Mouse (Mus musculus): ENCODE data around the gene Capsl. TPM values are rescaled to one million over a fixed set of nuclear protein-coding genes. Genes with fewer than 3 reads are reported as not detected.

The Capsl gene
- total RNA-seq (2021) = not detected
- long read RNA-seq, experiment 1 = 0 reads
- long read RNA-seq, experiment 2 = 0 reads

GRCm38 (mm10) chr15:9435534-9436180 is at the start of gene Capsl:
Gene Capsl, plus strand, starts transcription at chr15:9436028.
- DNase-seq = peak; percentile 39 to 45

DNA sequence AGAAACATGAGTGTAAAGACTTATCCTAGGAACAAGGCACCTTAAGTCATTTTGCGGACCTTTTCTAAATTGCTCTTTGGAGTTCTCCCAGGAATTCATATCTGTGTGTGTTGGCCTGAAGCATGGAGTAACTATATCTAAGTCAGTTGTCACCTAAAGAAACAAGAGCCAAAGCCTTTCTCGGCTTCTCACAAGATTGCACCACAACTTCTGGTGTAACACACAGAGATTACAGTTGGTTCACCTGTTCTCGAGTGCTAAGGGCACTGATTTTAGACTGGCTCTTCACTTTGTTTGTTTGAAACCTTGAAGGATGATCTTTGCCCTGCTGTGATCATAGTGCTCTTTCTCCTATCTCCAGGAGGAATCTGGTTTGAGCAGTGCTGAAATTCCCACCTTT is 26.4 kb upstream of the Capsl start:
- DNase-seq = no peak

DNA sequence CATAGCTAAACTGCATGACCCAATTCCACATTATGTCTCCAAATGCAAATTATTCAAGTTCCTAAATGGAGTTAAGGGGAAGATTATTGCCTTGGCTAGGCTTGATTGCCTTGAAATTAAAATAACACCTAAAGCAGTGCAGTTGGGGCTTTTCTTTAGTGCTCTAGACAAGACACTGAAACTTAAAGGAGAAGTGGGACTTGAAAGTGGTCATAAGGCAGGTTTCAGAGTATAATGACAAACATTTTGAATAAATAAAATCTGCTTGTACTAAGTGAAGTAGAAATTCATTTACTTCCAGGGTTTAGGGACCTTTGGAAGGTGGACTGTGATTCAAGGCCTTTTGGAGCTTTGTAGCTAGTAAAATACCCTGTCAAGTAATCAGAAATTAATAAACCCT is 14.7 kb upstream of the Capsl start:
- DNase-seq = no peak

DNA sequence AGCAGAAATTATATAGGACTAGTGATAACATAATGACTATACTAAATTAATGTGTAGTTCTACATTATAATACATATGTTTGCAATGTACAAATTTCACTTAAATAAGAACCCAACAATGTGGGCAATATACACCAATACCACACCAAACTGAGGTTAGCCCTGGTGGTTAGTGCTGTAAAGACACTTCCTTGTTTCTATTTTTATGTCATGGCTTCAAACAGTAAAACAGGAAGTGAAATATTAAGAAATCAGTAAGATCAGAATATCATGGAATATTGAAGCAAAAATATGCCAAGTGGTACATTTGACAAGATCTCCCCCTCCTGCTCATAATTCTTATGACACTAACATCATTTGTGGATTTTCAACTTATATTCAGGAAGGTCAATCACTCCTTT is 8.0 kb upstream of the Capsl start:
- no peak for DNase-seq

DNA sequence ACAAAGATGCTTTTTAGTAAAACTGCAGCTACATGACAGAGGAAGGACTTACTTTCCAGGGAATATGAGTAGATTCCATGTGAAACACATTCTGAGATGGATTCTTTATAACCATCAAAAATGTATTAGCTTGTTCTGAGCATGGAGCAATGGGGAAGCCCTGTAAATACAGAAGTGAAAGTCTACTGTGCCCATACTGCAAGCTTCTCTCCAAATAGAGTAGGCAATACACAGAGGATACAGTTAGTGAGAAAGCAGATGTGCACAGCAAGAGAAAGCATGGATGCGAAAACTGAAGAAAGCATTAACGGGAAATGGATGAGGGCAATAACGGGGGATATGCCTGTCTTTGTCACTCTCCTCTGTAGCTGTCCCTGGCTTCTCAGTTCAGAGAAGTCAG is 6.0 kb upstream of the Capsl start:
- no peak for DNase-seq

DNA sequence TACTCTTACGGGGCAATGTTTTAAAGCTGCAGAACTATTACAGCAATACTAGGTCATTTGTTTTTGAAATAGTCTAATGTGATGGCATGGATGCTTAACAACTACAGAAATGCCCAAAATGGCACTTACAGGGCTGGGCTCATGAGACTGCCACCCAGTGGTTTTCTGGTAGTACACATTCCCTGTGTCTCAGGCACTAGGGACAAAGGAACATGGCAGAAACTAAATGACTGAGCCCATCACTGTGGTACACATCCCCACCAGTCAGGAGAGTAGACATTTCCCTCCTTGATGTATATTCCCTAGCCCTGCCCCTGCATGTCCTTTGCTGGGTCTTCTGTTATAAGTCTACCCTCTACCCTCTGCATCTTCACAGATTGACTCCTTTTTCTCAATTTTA is 16.2 kb downstream of the Capsl start:
- no peak for DNase-seq

DNA sequence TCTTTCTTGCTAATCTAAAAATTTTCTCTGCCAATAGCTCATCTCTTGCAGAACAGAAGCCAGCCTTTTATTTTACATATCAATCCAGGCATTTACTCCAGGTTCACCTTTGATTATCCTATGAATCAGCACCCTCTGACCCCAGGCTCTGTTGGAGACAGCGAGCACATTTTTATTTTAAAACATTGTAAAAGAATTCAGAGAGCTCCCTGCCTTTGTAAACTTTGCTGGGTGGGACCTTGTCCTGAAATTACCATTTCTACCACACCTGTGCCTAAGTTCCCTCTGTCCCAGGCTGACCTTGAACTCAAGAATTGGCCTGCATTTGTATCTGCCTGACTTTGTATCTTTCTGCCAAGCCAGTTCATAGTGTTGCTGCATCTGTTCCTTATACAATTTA is 17.0 kb downstream of the Capsl start:
- no peak for DNase-seq

GRCm38 (mm10) chr15:9454198-9454597 is 18.4 kb downstream of the Capsl start:
- peak in 1 of 2 experiments; percentile 10 for DNase-seq

DNA sequence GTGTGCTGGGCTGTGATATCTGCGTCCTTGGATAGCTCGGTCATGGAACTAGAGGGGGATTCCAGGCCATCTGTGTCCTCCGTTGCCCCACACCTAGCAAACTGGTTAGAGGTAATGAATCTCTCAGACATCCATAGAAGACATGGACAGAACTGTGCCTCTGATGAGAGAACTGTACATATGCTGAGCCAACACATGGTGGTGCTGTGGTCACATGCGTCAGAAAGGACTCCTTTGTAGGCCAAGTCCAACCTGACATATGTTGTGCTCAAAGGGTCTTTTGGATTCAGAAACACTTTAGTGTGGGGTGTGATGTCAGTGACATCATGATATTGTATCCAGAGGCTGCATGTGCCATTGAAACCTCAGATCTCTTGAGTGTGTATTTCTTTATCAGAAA is 19.4 kb downstream of the Capsl start:
- DNase-seq = peak; percentile 40 to 58

- DNase-seq = no peak
Observed at GRCm38 (mm10) chr15:9463521-9464027, 27.7 kb downstream of the Capsl start.

DNA sequence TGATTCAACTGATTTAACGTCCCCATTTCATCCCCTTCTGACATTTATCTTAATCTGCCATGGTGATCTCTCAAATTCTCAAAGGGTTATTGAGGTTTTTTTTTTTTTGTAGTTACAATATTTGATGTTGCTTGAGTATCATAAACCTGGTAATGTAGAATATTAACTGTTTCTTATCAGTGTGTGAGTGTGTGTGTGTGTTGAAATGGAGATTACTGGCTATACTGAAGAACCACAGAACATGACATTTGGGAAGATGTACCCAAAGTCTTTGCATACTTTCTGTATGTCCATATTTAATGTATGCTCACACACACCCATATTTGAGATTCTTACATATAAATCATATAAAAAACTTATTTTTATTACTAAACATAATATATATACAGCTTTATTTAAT is 28.2 kb downstream of the Capsl start:
- no peak for DNase-seq

DNA sequence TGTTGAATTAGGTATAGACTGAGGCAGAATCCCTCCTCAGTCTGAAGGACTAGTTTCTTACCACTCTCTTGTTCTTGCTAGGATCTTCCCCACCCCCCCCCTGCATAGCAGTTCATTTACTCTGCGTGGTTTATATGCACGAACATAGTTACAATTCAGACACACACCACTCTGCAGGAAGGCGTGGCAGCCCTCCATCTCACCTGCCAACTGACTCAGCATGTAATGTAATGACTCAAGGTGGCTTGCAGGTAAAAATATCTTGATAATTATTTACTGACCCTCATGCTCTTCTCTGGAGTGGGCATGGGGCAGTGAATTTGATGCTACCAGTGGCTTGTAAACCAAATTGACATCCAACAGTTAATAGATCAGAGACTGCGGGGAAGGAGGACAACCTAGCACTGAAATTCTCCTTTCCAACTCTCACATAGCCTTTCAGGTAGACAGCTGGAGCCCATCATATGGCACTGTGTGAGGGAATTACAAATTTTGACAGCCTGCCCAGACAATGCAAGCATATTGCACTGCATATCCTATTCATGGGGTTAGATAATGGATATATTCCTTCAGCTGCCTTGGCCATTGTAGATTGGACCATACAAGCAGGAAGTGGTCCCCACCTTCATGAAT is 35.3 kb downstream of the Capsl start:
- no peak for DNase-seq

- no peak for DNase-seq
Observed at GRCm38 (mm10) chr15:9472167-9472566, 36.3 kb downstream of the Capsl start.

GRCm38 (mm10) chr15:9472618-9473017 is 36.8 kb downstream of the Capsl start:
- no peak for DNase-seq

- no peak for DNase-seq
Observed at GRCm38 (mm10) chr15:9473188-9473587, 37.4 kb downstream of the Capsl start.

DNA sequence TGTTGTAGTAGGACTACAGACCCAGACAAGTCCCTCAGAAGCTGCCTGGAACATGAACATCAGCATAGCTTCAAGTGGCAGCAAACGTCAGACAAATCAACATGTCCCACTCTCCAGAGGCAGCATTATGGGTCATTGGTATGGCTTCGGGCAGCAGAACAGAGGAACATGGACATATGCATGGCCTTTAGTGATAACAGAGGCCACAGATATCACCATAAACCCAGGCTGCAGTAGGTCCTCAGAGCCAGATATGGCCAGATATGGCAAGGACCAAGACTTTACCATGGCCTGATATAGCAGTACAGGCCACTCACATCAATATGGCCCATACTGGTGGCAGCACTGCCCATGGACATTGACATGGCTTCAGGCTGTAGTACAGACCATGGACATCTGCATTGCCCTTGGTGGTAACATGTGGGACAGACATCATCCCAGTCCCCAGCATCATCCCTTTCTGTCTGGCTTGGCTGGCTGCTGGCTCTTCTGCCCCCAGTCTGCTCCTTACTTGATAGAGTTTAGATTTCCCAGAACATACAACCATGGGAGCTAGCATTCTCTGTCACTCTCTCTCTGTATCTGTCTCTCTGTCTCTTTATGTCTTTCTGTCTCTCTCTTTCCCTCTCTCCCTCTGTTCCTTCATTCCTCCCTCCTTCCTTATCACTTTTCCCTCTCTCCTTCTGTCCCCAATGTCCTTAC is 53.7 kb downstream of the Capsl start:
- DNase-seq = no peak

GRCm38 (mm10) chr15:9492077-9492476 is 56.2 kb downstream of the Capsl start:
- DNase-seq = no peak

Other genes with a start within 250 kb of the Capsl start
- not detected for gene Ugt3a1, start 159.1 kb upstream of the Capsl start, total RNA-seq (2021)
- under 1 TPM in 1 of 2 experiments, not detected in 1; 0.17 TPM for gene Ugt3a2, start 100.5 kb upstream of the Capsl start, total RNA-seq (2021)
- gene Il7r, start 94.1 kb downstream of the Capsl start, total RNA-seq (2021) = 1 to 10 TPM in 1 of 2 experiments, under 1 TPM in 1; 0.46 to 1.2 TPM

All from adrenal gland, postnatal 36 days (tissue).